Mouse (Mus musculus) neutrophil, adult 65 days (primary cell): Measurements from ENCODE around the gene Spaca3. TPM values are rescaled to one million over a fixed set of nuclear protein-coding genes. Genes with fewer than 3 reads are reported as not detected.

Source experiments
- total RNA-seq: library from RNA; stranded (reverse); gene quantifications from 2 replicates; pipeline ENCODE4 v1.2.4, GENCODE M21; 2023

Gene Spaca3
- total RNA-seq, result not detected in 2 replicates

DNA sequence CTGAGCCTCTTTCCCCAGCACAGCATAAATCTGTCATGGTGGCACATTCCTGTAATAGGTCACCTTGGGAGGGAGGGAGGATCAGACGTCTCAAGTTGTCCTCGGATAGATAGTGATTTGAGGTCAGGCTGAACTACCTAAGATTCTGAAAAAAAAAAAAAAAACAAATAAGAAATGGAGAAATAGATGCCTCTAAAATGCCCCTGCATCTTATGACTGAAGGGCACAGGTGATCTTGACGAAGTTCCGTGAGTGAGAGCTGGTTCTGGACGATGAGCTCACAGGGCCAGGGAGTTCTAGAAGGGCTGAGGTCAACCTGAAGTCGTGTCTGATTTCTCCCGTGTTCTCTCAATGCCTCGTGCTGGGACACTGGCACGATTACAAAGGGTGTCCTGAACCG is at the start of gene Spaca3:
Gene Spaca3, plus strand, starts transcription at position 301 of the 400 bp plus-strand sequence.

DNA sequence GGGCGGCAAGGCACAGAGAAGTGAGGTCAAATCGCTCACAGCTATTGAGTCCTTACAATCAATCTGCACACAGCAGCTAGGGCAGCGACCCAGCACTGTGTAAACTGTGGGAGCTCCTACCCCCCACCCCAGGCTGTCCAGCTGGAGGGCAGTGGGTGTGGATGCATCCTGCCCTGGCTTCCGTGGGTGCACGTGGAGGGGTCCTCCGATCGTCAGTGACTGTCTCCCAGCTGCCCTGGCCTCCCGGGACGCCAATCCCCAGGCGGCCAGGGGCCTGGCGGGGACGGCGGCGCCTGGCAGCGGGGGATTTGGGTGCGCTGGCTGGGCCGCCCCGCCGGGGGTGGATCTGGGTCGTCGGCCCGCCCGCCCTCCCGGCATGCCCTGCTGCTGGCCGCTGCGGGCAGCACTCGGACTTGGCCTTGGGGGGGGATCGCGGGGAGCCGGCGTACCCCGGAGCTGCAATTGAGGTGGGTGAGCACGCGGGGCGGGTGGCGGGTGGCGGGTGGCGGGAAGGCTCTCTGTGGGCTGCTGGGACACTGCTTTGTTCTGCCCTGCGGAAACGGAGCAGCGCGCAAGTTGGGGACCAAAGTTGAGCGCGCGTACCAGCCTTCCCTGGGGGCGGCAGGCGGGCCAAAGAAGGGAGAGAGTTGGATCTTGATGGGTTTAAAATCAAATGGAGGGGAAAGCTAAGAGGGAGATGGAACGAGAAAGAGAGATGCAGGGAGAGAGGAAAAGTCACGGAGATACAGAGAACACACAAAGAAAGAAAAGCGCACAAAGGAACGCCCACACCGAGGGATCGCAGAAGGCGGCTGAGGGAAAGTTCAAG is 48.0 kb upstream of the Spaca3 start, which contains the start of gene Tmem98:
Gene Tmem98, plus strand, starts transcription at position 183 of the 829 bp plus-strand sequence.

Other genes with a start within 250 kb of the Spaca3 start
- 6.6 and 11.3 TPM in 2 replicates for gene Myo1d, start 78.3 kb upstream of the Spaca3 start, total RNA-seq
- gene Tmem98, start 48.2 kb upstream of the Spaca3 start, total RNA-seq, result 0.25 TPM in 1 of 2 replicates, not detected in the other